Mouse (Mus musculus) liver, embryonic 14.5 days (tissue): ENCODE measurements around the gene Clybl. TPM values are rescaled to one million over a fixed set of nuclear protein-coding genes. Genes with fewer than 3 reads are reported as not detected.

Source experiments
- ATAC-seq: fragments of 200-750 bp; cut with Nextera tagmentation; 2 replicates; pipeline ENCODE4 v1.8.0; 2017; ENCODE audit warnings: moderate number of reproducible peaks, mild to moderate bottlenecking, moderate library complexity; ENCODE audit not compliant: insufficient read depth
- DNase-seq, 3 experiments: peaks; one replicate each; pipeline ENCODE4 v3.0.0-alpha.2; 2012 to 2013; ENCODE audit warnings: low read depth in 3 of 3, low spot score in 3 of 3
- H3K27ac ChIP-seq: fragments of 300-500 bp; sonication (generic); 2 replicates; pipeline ENCODE4 v1.5.1; 2014; ENCODE audit warnings: moderate library complexity, mild to moderate bottlenecking, control low read depth, inconsistent platforms
- H3K27me3 ChIP-seq: fragments of 300-500 bp; sonication (generic); 2 replicates; pipeline ENCODE4 v1.6.1; 2014; ENCODE audit warnings: mild to moderate bottlenecking, low read length, moderate library complexity; ENCODE audit not compliant: control insufficient read depth, insufficient read depth
- H3K36me3 ChIP-seq: fragments of 300-500 bp; sonication (generic); replicated peaks from 2 replicates; pipeline ENCODE4 v1.6.1; 2014; ENCODE audit warnings: low read depth; ENCODE audit not compliant: control insufficient read depth, insufficient read depth
- H3K4me1 ChIP-seq, 2 experiments: fragments of 200-500 bp in 1 of 2; fragments of 300-500 bp in 1 of 2; sonication (generic) in 1 of 2; replicated peaks; 2 replicates each; pipeline ENCODE4 v1.6.1; 2012 to 2014; ENCODE audit warnings: antibody characterized with exemption in 1 of 2, inconsistent platforms in 1 of 2, low read length in 1 of 2; ENCODE audit not compliant: control insufficient read depth in 2 of 2, insufficient read depth in 2 of 2
- H3K4me2 ChIP-seq: fragments of 300-500 bp; sonication (generic); 2 replicates; pipeline ENCODE4 v1.6.1; 2014; ENCODE audit warnings: low read depth, mild to moderate bottlenecking, control low read depth, moderate library complexity
- H3K4me3 ChIP-seq, 2 experiments: fragments of 200-500 bp in 1 of 2; fragments of 300-500 bp in 1 of 2; sonication (generic) in 1 of 2; 2 replicates each; pipeline ENCODE4 v1.5.1; 2012 to 2014; ENCODE audit warnings: low read depth in 2 of 2, low read length in 2 of 2, mild to moderate bottlenecking in 2 of 2, control low read depth in 1 of 2, inconsistent platforms in 1 of 2, moderate library complexity in 1 of 2; ENCODE audit not compliant: insufficient read depth in 1 of 2
- H3K9ac ChIP-seq: fragments of 300-500 bp; sonication (generic); replicated peaks from 2 replicates; pipeline ENCODE4 v1.6.1; 2014; ENCODE audit warnings: mild to moderate bottlenecking, control low read depth, moderate library complexity
- H3K9me3 ChIP-seq: fragments of 300-500 bp; sonication (generic); 2 replicates; pipeline ENCODE4 v1.6.1; 2016; ENCODE audit warnings: low read length, mixed read lengths; ENCODE audit not compliant: control insufficient read depth
- CTCF ChIP-seq: IDR thresholded peaks from 2 replicates; pipeline ENCODE4 v1.5.1; 2016; ENCODE audit warnings: antibody characterized with exemption, low read depth, control low read depth
- EP300 ChIP-seq: IDR thresholded peaks from 2 replicates; pipeline ENCODE4 v1.6.1; 2016; ENCODE audit warnings: antibody characterized with exemption, low read depth
- WGBS: fragments of 180-500 bp; shearing (Covaris S2); extraction: QIAGEN DNeasy Blood & Tissue Kit; methylation state at CpG from one replicate; pipeline ENCODE4 v1.1.7; 2014; ENCODE audit not compliant: insufficient replicate concordance; 5-methylcytosine and 5-hydroxymethylcytosine counted together
- polyA plus RNA-seq, 2 experiments: library from polyadenylated mRNA; depleted of rRNA in 1 of 2; stranded (reverse) in 1 of 2; unstranded in 1 of 2; fragments of >200 nt; fragmentation: Nextera tagmentation in 1 of 2; extraction: Ambion mirVana in 1 of 2; gene quantifications; 2 replicates each; pipeline versions ENCODE4 v1.2.1 to v1.2.3; 2012 to 2014

Clybl gene
- polyA plus RNA-seq, 2 experiments, result 15.6 to 28.9 TPM

DNA sequence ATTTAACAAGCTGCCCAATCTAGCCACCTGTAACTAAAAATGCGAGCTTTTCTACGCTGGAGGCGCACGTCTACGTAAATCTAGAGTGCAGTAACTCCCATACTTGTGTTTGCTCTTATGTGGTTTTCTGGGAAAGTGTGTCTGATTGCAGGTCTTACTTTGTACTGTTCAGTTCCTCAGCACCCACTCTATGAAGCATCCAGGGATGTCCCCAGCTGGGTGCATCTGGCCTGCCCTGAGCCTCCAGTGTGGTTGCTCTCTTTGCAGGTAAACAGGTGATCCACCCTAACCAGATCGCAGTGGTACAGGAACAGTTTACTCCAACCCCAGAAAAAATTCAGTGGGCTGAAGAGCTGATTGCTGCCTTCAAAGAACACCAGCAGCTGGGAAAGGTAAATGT, 202.4 kb downstream of the Clybl start:
- H3K4me1 ChIP-seq, result no peaks in the 10 kb centered on the region
- no peaks in the 10 kb centered on the region for H3K9me3 ChIP-seq
- no peaks in the 10 kb centered on the region for H3K27me3 ChIP-seq
- DNase-seq (no peak), ATAC-seq (no peak)
- H3K36me3 ChIP-seq, result no peaks in the 10 kb centered on the region
- WGBS, result 78% methylated on average over 6 of the region's 6 CpGs
- H3K4me3 ChIP-seq, result no peak overlapping the region
- TF ChIP-seq EP300 (no peak), CTCF (no peak)
- no peak overlapping the region for H3K9ac ChIP-seq
- H3K27ac ChIP-seq, result no peak overlapping the region
- H3K4me2 ChIP-seq, result no peak overlapping the region

DNA sequence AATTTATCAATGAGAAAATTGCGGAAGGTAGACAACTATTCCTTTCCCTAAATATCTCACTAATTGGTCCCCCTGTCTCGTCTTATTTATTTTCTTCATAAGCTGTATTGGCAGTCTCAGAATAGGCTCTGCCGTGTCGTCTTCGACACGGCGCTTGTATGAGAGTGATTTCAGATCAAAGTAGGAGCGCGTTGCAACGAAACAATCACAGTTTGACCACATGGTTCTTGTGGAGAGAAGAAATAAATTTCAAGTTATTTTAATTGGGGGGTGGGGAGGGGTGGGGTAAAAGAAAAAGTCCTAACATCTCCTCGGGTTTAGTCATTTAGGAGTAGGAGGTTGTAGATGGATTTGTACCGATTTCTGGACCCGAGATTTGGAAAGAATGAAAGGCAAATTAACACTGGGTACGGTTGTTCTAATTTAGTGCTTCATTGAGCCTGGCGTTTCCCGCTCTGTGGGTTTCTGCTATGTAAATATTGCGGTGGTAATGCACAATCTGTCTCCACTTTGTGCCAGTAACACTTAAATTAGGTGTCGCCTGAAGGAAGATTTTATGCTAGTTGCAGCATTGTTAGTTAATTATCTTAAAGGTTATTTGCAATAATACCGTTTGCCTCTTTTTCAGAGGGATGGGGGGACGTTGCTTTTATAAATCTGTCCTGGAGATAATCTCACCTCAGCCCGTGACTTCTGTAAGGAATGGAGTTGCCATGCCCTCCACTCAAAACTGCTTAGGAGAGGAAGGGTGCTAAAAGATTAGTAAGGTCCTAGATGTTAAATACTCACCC, 203.1 kb downstream of the Clybl start:
- ATAC-seq (no peak), DNase-seq (no peak)
- no peak for TF ChIP-seq EP300
- no peak for TF ChIP-seq CTCF
- H3K36me3 ChIP-seq, result no peaks in the 10 kb centered on the region
- no peaks in the 10 kb centered on the region for H3K9me3 ChIP-seq
- no peak overlapping the region for H3K4me2 ChIP-seq
- no peak overlapping the region for H3K4me3 ChIP-seq
- no peak overlapping the region for H3K9ac ChIP-seq
- no peak overlapping the region for H3K27ac ChIP-seq
- H3K27me3 ChIP-seq, result no peaks in the 10 kb centered on the region
- WGBS, result 75% methylated on average over 21 of the region's 21 CpGs
- no peaks in the 10 kb centered on the region for H3K4me1 ChIP-seq

DNA sequence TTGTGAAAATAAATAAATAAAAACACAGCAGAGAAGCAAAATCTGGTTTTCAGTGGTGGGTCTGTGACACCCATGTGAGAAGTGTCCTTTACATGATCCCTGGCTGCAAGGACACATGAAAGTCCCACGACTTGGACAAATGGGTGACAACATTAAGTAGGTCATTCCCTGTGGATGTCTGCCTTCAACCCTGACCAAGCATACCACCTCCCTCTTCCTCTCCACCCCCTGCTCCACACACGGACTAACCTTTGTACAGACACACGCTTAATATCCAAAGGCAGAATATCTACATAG, 203.7 kb downstream of the Clybl start:
- TF ChIP-seq CTCF (no peak), EP300 (no peak)
- H3K9me3 ChIP-seq, result no peaks in the 10 kb centered on the region
- 62% methylated on average over 3 of the region's 3 CpGs for WGBS
- no peak overlapping the region for H3K4me3 ChIP-seq
- no peak overlapping the region for H3K9ac ChIP-seq
- no peak overlapping the region for H3K27ac ChIP-seq
- H3K4me1 ChIP-seq, result no peaks in the 10 kb centered on the region
- DNase-seq (no peak), ATAC-seq (no peak)
- H3K4me2 ChIP-seq, result no peak overlapping the region
- H3K36me3 ChIP-seq, result no peaks in the 10 kb centered on the region
- H3K27me3 ChIP-seq, result no peaks in the 10 kb centered on the region

DNA sequence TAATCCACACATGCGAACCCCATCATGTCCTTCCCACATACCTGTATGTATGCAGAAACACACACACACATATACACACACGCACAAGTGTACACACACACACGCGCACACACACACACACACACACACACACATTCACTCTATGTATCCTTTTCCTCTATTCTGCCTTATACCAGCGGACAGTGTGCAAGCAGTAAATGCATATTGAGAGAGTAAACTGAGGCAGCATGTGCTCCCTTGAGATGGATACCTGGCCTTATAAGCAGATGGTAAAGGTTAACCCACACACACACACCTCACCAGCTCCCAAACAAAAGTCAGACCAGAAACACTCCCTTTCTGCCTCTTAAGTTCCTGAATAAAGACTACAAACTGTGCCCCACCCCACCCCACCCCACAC, 204.3 kb downstream of the Clybl start:
- Histone ChIP-seq H3K4me1 (no peaks in the 10 kb centered on the region), H3K9ac (no peak overlapping the region), H3K27me3 (no peaks in the 10 kb centered on the region), H3K36me3 (no peaks in the 10 kb centered on the region), H3K27ac (no peak overlapping the region), H3K4me3 (no peak overlapping the region), H3K9me3 (no peaks in the 10 kb centered on the region), H3K4me2 (no peak overlapping the region)
- no peak for DNase-seq
- WGBS, result 77% methylated on average over 5 of the region's 5 CpGs
- ATAC-seq, result no peak
- TF ChIP-seq CTCF (no peak), EP300 (no peak)

- no peak overlapping the region for H3K4me2 ChIP-seq
- no peaks in the 10 kb centered on the region for H3K27me3 ChIP-seq
- no peak overlapping the region for H3K9ac ChIP-seq
- H3K27ac ChIP-seq, result no peak overlapping the region
- ATAC-seq, result no peak
- H3K36me3 ChIP-seq, result no peaks in the 10 kb centered on the region
- no peaks in the 10 kb centered on the region for H3K4me1 ChIP-seq
- WGBS, result 77% methylated on average over 17 of the region's 17 CpGs
- TF ChIP-seq CTCF, result no peak
- TF ChIP-seq EP300, result no peak
- H3K9me3 ChIP-seq, result no peaks in the 10 kb centered on the region
- H3K4me3 ChIP-seq, result no peak overlapping the region
- no peak for DNase-seq
Observed at GRCm38 (mm10) chr14:122386281-122387130, 205.0 kb downstream of the Clybl start.
